Mouse (Mus musculus): ENCODE measurements at regions not wholly inside any gene's neighbourhood (a gene's known extent, or its start where the extent isn't known, plus 50 kb on each side); places are given as distances from the start of the nearest gene placed in this dataset.

DNA sequence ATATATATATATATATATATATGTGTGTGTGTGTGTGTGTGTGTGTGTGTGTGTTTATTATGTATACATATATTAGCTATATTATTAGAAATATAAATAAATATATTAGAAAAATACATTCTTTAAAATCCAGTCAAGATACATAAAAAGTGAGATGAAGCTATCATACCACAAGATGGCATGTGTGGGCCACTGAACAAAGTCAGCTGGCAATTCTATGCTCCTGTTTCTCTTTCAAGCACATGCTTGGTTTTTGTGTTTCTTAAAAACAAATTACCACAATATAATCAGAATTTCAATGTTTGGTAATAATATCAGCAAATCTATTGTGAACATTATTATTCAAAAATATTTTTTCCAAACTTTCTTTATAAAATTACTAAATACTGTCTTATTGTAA, 1490.2 kb upstream of the Cdh9 start:
- ATAC-seq, result no peak
- no peaks in the 10 kb centered on the region for H3K4me1 ChIP-seq (replicated peaks)
- H3K9ac ChIP-seq (replicated peaks), result no peak overlapping the region
- H3K27ac ChIP-seq, result no peak overlapping the region
- no peaks in the 10 kb centered on the region for H3K36me3 ChIP-seq
- H3K27me3 ChIP-seq, result no peaks in the 10 kb centered on the region
- H3K4me2 ChIP-seq (replicated peaks), result no peak overlapping the region
- H3K9me3 ChIP-seq, result no peaks in the 10 kb centered on the region
- no peak overlapping the region for H3K4me3 ChIP-seq (replicated peaks)
